Mouse (Mus musculus): Measurements from ENCODE around the gene Cybrd1.
A peak's percentile ranks its signal among the peaks of the same experiment; 100 is the strongest.

Cybrd1 gene

DNA sequence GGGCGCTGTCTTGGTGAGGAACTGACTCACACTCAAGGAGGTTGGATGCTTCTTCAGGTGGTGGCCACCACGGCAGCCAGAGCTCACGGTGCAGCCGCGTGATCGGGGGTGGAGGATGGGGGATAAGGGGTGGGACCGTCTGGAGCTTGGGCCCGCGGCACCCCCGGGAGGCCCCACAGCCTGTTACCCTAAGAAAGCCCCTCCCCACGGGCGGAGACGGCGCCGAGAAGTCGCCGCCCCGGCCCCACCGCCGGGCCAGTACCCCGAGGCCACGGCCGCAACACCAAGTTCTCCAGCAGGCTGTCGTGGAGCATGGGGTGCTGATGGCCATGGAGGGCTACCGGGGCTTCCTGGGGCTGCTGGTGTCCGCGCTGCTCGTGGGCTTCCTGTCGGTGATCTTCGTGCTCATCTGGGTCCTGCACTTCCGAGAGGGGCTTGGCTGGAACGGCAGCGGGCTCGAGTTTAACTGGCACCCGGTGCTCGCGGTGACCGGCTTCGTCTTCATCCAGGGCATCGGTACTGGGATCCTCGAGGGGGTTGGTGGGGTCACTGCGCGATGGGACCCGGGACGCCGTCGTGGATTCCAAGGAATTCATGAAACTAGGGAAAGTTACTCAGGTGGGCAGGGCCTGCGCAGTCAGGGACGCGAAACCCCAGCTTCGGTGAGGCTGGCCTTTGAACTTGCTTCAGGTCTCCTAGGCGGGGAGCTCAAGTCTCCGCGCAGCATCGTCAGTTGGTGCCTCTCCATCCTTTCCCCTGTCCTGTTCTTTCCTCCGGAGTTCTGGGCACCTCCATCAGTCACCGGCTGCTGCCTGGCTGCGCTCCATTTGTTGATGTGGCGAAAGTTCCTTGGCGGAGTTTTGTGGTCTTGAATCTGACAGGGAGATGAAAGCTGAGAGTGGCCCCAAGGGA, at the start of gene Cybrd1:
TSS of gene Cybrd1 (plus strand) at position 127 of the 912 bp plus-strand sequence.
- DNase-seq, result peak; percentile 16 to 44

DNA sequence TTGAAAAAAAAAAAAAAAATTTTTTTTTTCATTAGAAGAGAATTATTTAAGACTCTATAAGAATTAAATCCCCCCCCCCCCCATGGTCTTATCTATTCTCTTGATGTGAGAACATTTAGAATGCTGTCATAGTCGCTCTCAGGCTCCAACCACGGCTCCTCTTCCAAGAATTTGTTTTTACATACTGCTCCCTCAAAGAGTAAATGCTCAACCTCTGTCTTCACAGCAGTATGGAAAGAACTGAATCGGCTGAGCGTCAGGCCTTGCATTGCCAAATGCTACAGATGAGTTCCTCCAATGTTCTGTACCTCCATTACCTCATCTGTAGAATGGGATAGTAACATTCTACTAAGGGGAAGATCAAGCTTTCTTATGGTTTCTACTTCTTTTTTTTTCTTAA, 46.1 kb upstream of the Cybrd1 start:
- no peak for DNase-seq

DNA sequence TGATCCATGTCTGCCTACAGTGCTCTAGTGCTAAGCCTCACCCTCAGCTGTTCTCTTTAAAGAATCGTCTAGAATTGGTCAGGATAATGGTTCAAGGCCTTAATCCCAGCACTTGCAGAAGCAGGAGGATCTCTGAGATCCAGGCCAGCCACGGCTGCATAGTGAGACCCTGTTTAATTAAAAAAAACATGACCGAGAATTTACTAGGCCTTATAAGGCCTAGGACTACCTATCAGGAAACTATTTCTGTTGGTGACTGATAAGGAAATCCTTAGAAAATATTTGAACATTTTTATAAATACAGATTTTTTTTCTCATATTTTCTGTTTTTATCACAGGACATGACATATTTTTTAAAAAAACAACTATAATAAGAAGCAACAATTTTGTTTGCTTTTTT, 44.4 kb upstream of the Cybrd1 start:
- DNase-seq, result no peak

DNA sequence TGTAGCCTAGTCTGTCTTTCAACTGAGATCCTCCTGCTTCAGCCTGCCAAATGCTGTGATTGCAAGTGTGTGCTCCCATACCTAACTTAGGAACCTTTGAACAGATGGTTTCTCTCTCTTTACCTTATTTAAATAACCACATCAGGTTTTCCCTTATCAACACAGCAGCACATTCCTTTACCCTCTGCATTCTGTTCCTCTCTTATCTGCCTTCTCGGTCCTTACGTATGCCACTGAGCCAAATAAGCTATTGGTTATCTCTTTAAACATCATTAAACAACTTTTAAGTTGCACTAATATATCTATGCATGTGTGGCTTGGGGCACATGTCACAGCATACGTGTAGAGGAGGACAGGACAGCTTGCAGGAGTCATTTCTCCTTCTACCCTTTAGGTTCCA, 43.9 kb upstream of the Cybrd1 start:
- no peak for DNase-seq

DNA sequence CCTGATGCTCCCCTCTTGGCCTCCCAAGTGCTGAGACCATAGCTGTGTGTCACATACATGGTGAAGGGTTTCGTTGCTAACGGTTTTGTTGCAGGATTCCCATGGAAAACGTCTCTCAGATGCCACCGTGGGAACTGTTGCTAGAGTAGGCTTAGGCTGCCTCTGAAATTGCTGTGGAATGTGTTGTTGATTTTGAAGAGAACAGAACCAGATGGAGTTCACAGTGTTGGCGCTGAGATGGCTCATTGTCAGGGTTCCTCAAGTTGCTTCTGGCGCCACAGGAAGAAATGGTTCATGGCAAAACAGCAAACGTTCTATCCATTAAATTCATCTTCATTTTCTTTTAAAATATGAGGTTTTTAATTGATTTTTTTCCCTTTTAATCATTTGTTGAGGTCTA, 35.3 kb upstream of the Cybrd1 start:
- DNase-seq, result no peak

DNA sequence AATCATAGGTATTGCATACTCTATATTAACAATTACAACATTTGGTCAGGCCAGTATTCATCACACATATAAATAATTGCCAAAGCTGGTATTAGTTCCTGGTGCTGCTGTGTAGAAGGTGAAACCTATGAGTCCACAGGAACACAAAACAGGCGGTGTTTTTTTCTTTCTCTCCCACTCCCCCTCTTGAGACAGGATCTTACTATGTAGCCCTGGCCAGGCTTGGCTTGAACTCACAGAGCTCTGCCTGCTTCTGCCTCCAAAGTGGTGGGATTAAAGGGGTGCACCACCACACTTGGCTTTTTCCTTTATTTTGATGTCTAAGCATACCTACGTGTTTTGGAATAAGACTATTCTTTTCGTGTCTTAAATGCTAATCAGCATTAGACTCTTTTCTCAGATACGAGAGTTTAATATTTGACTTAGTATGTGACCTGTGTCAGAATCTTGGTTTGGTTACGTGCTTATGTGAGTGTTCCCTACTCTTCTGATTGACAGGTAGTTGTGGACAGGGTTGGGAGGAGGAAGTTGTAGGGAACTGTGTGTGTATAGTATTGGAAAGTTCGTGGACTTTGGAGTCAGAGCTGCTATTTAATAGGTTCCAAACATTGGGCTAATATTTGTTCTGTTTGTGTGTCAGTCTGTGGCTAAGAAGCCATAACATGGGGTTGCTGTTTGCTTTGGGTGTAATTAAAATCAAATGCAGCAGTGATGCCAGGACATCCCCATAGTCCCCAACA, 34.1 kb upstream of the Cybrd1 start:
- DNase-seq, result no peak

DNA sequence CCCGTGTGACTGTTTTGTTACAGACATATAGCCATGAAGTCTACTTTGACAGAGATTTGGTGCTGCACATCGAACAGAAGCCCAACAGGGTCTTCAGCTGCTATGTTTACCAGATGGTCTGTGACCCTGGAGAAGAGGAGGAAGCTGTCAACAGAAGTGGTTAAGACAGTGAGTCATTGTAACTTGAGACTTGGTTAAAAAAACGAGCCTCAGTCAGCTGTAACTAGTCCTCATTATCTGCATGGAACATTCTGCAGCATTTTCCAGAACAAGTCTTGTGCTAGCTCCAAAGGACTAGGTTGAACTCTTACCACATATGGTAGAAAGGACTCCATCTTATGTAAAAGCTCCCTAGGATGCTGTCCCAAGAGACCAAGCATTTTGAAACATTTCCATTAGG, 28.0 kb upstream of the Cybrd1 start:
- no peak for DNase-seq

DNA sequence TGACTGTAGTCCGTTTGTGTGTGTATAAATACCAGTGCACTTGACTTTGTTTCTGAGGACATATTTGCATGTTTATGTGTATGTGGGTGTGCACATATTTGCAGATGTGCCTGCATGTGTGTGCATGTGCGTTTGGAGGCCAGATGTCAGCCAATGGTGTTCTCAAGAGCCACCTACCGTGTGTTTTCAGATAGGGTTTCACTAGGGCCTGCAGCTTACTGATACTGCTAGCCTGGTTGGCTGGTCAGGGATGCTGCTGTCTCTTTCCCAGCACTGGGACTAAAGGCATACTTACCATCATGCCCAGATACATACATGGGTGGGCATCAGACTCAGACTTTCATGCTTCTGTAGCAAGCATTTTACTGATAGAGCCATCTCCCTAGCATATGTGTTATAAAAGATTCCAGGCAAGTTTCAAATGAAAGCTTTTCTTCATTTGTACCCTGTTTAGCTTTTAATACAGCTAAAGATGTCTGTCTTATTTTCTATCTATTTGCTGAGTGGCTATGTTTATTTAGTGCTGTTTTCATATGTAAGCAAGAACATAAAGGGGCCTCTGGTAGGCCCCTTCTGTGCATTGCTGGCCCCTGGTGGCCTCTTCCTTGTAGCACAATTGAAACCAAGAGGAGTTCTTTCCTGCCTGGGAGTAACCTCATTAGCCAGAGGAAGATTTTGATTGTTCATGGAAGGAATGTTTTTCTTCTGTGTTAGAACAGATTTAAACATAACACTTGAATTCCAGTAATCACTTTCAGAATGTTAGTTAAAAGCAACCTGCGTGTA, 26.9 kb upstream of the Cybrd1 start:
- no peak for DNase-seq

DNA sequence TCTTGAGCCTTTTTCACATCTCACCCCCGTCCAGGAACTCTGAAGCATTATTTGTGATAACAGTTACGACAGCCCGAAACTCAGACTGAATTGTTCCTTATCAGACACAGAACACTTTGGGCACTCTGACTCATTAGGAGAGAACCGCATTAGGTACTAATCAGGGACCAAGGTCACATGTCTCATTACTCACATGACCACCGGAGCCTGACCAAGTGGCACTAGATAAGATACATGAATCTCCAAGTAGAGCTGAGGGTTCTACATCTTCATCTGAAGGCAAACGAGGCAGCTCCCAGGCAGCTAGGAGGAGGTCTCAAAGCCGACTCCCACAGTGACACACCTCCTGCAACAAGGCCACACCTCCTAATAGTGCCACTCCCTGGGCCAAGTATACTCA, 21.6 kb upstream of the Cybrd1 start:
- DNase-seq, result no peak

DNA sequence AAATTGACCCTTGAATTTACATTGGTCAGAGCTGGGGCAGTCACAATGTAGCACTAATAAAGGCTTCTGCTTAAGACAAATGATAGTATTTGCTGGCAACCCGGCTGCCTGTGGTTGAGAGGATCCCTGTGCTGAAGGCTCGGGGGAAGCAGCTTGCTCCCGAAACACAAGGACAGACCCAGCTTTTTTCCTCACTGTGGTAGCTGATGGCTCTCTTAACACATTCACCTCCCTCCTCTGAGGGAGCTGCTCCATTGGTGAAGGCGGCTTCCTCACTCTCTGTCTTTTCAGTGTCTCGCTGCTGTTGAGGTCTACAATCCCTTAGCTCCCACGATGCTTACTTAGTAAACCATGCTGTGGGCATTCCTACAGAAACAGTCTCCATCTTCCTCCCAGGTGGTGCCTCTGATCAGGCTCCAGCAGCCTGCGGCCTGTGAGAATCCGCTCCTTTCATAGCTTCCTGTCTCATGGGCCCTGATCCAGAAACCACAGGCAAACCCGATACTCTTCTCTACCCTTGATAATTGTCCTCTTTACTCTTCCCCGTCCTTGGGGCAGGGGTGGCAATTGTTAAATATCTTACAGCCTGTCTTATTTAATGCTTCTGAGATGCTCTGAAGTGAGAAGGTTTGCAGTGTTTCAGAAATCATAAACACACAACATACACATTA, 15.0 kb upstream of the Cybrd1 start:
- no peak for DNase-seq

DNA sequence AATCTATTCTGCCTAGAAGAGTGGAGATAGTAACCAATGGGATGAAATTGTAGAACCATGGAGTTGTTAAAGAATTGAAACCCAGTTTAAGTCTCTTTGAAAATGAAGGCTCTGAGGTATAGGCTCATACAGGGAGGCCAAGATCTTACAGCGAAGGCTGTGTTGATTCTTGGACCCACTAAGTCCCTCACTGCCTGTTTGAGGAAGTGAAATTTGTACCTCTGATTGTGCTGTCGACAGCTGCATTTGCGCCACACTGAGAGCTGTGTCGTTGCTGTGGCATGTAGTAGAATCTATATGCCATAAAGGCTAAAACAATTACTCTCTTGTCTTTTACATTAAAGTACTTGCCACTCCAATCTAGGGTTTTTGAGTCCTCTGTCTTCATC, 14.4 kb upstream of the Cybrd1 start:
- no peak for DNase-seq

DNA sequence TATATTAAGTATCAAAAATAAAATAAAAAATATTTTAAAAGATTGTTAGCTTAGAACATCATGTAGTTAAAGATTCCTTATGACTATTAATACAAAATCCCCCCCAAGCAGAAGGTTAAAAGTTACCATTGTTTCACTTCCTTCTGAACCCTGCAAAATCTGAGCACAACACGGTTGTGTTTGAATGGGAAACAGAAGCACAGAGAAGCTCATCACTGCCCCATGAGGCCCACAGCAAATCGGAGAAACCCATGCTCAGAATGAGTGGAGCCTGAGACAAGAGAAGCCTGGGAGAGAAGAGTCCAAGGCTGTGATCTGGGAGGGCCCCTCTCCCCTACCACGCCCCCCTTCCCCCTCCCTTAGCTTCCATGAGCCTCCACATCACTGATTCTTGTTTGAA, 13.0 kb upstream of the Cybrd1 start:
- no peak for DNase-seq

DNA sequence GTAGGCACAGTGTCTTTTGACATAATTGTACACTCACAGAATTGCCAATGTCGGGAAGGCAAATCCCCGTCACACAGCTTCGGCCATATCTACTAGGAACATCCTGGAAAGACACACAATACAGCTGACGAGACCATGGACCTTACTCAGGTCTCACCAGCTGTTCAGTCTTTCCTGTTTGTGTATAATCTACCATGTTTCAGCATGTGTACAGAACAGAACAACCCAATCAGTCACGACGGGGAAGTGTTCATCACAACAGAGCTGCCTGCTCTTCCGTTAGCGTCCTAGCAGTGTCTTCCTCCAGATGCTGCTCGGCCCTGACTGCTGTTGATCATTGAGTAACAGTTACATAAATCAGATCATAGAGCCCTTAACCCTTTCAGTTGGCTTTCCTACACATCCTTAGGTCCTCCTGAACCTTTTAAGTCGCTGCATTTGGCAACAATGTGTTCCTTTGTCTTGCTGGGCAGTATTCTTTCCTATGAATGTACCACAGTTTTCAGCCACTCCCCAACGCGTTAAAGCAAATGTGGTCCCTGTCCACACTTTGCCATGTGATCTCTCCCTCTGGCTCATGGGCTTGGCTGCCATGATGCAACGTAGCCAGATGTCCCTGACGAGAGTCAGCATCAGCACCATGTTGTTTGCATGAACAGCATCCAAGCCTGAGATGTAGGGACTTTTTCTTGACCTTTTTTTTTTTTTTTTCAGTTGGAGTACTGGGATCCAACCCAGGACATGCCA, 12.1 kb upstream of the Cybrd1 start:
- DNase-seq, result no peak

DNA sequence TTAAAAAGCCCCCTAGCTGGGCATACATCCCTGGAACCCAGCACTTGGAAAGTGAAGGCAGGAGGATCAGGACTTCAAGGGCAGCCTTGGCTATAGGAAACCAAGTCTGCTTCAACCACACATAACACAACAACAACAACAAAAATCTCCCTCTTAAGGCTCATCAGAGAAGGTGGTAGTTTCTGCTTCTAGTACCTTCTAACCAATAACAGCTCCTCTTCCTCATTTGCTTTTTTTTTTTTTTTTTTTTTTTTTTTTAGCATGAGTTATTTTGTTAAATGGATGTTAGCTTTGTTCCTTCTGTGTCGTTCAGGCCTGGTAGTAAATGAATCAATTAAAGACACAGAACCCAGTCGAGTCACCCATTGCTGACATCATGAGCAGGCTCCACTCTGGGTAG, 10.5 kb upstream of the Cybrd1 start:
- DNase-seq, result no peak

DNA sequence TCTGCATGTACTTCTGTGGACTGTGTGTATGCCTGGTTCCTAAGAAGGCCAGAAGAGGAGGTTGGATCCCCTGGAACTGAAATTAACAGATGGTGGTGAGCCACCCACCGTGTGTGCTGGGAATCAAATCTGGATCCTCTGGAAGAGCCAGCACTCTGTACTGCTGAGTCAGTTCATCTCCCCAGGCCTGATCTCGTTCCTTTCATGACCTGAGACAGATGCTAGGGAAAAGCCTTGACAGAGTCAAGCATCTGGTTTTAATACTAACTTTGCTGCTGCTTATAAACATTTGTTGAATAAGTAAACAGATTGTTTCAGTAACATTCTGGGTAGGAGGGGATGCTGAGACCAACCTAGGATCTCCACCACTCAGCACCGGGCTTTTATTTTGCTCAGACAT, 9.2 kb upstream of the Cybrd1 start:
- DNase-seq, result no peak

DNA sequence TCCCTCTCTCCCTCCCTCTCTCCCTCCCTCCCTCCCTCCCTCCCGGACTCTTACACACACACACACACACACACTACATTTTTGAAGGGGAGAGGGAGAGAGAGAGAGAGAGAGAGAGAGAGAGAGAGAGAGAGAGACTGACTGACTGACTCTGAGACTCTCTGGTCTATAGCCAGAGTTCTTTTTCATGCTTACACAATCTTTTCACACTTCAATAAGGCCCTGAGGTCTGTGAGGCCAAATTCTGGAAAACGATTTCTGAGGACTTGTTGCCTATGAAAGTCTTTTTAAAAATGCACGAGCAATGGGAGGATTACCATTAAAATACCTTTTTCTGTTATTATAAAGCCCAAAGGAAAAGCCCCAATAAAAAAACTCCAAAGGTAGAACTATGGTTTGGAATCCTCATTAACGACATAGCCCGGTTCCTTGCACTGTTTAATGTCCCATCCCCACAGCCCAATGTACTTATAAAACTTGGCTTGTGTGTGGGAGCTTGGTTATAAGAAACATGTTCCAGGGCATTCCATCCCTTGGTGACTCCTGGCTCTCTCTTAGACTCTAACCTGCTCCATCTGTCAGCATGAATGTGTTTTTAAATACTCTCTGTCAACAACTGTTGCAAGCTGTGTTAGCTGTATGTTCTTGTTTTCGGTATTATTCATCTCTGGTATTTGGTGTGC, 4.1 kb upstream of the Cybrd1 start:
- no peak for DNase-seq

DNA sequence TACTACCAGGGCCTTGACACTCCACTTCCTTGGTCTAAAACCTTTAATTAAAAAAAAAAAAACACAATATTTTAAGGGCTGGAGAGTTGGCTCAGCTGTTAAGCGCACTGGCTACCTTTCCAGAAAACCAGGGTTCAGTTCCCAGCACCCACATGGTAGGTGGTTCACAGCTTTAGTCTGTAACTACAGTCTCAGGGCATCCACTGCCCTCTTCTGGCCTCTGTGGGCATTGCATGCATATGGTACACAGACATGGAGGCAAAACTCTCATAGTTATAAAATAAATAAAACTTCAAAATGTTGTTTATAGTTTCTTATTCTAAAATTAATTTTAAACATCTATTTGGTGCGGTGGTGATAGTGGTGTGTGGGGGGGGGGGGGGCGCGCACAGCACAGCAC, 1.6 kb upstream of the Cybrd1 start:
- DNase-seq, result no peak

DNA sequence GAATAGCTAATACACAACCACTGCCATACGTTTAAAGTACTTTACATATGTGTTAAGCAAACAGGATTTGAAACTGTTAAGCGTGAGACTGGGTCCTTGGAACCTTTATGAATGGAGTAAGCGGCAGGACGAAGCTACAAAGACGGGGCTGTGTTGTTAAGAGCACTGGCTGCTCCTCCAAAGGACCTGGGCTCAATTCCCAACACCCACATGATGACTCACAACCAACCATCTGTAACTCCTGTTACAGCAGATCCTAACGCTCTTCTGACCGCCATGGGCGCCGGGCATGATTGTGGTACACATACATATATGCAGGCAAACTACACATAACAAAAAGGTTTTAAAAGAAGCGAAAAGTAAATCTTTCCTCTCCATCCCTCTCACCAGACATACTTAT, 3.1 kb downstream of the Cybrd1 start:
- DNase-seq, result no peak

DNA sequence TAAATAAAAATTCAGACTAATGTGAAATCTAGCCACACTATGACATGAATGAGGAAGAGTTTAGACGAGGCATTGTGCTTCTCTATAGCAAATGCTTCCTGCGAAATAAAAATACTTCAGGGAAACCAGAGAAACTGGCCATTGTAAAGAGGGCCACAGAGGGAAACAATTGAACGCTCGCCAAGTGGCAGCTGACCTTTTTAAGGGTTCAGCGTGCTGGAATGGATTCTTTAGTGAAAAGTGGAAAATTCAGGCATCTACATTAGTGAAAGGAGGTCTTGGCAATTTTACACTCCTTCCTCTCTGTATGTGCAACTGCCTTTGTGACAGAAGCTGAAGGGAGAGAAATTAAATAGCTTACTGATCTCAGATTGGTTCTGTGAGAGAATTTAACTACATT, 3.7 kb downstream of the Cybrd1 start:
- no peak for DNase-seq

DNA sequence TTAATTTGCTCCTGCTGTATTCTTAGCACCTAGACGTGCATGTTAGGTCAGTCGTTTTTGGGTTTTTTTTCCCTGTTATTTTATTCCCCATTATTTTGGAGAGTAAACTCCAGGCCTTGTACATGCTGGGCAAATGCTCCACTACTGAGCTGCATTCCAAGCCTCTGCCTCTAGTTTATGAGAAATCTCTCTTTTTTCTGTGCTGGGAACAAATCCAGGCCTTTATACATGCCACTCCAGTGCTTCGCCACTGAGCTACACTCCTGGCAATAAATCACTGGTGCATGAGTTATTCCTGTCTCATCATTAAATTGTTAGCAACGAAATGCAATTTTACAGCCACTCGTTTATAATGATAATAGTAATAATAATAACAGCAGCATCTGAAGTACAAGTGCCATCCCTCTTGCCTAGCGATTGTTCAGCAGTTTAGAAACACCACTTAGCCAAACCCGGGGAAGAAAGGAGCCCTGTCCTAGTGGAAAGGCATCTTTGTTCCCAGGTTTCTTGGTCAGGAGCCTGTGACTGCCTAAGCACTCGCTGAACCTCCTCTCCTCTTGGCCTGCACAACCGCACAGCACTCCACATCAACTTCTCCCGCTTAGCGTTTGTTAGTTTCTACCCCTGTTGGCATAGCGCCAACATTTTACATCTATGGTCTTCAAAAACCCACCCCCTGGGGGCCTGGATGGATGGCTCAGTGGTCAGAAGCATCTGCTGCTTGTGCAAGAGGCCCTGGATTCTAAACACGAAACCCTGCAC, 4.7 kb downstream of the Cybrd1 start:
- DNase-seq, result no peak

DNA sequence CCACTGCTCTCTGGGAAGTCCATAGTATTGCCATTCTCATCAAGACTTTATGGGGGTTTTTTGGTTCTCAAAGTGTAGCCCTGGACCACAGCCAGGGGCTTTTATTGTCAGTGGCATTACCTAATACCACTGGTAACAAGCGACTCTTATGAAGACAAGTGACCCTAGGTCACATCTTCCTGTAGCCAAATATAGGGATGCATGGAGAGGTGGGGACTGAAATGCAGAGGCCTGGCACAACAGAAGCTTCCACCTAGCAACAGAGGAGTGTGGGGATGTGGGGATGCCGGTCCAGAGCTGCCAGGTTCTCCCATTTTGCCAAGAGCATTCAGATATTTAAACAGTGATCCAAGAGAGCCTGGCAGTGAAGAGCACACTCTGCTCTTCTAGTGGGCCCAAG, 5.9 kb downstream of the Cybrd1 start:
- DNase-seq, result no peak
